Mouse (Mus musculus): ENCODE measurements around the gene Cnot3. TPM values are rescaled to one million over a fixed set of nuclear protein-coding genes. Genes with fewer than 3 reads are reported as not detected.

The Cnot3 gene
- total RNA-seq (2023) = 100 to 1,000 TPM in 1 of 2 experiments, 10 to 100 TPM in 1; 93.9 to 100 TPM

DNA sequence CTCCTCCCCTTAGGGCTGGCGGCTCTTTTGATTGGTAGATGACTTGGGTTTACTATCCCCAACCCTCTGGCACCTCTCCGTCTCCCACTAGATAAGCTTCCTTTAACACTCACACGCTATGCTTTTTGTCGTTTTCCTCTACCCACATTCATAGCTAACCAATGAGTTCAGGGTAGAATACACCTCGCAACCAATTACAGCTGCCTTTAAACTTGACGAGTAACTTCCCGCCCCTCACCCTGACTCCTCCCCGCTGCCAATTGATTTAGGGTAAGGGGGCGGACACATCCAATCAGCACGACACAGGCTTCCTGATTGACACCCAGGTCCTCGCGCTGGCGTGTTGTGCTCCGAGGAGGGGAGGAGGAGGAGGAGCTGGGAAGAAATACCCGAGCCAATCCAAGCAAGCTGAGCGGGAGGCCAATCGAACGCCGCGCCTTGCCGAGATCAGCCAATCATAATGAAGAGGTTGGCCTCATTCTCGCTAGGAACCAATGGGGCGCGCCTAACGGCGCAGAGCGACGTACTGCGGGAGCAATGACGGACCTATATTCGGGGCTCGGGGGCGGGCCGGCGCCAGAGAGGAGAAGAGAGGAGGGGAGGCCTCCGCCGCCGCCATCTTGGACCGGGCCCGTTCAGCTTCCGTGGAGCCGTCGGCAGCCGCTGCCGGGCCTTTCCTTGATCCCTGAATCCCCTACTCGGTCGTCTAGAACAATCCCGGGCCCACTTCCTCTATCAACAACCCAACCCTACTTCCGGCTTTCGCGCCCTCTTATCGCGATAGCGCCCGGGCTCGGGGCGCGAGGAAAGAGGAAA lies at the start of gene Cnot3:
Cnot3 (plus strand) TSS at position 597 of the 816 bp plus-strand sequence.

DNA sequence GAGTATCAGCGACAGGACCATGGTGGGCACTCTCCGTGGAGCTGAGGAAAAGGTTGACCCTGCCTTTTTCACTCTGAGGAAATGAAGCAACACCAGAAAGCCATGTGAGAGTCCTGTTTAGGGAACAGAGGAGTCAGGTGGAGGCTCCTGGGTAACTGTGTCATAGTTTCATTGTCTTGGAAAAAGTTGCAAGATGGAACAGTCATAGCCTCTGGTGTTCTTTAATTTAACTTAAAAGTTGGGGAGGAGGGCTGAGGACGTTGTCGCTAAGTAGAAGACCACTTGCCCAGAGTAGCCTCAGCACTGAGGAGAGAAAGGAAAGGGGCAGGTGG lies 29.0 kb upstream of the Cnot3 start, which contains the start of gene Oscar:
Oscar (minus strand) TSS at position 101 of the 332 bp plus-strand sequence.

DNA sequence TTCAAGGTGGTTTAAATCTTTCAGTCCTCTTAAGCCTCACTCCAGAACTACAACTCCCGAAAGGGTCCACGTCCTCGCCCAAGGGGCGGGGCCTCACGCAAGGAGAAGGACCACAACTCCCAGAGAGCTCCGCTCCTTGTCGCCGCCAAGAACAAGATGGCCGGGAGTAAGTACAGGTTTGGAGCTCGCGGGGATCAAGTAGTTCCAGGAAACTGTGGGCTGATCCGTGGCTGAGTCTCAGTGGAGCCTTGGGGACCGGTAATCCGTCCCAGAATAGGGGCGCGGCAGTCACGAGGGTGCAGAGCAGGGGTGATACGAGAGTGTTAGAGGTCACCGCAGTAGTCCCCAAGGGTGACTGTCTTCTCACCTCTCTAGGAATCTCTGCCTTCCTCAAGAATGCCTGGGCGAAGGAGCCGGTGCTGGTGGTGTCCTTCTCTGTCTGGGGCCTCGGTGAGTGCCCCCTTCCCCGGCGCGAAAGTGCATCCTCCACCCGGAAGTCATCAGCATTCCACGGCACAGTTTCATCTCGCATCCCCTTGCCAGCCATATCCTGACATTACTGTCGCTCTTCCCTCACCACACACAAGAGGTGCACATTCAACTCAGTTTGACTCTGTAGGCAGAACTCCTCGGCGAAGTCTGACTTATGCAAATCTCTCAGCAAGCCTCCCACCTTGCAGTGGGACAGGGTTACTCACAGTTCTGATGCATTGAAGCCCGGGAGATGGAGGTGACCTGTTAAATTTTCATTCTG lies 27.6 kb upstream of the Cnot3 start, which contains the start of gene Ndufa3:
Ndufa3 (plus strand) TSS at position 132 of the 754 bp plus-strand sequence.

GRCm38 (mm10) chr7:3629543-3630477 lies 15.3 kb upstream of the Cnot3 start, which contains the start of the genes Tfpt and Prpf31:
Gene Tfpt (minus strand): TSS chr7:3629929.
Gene Prpf31 (plus strand): TSS chr7:3629985.

GRCm38 (mm10) chr7:3665215-3666114 lies 20.4 kb downstream of the Cnot3 start, which contains the start of gene Leng1:
Gene Leng1 (minus strand): TSS chr7:3665840.

DNA sequence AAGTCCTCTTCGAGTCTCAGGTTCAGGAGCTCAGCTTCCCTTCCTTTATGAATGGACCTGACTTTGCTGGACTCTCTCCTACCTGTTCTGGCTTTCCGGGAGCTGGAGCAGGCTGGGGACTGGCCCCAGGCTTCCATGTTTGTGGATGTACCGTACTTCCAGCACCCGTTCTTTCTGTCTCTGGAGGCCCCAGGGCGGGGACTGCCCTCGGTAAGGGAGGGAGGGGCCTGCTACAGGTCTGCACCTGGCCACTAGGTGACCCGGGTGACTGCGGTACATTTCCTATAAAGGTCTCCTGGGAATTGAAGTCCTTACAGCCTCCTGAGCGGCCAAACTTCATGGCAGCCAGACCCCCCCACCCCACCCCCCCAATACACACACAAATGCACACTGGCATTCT lies 32.3 kb downstream of the Cnot3 start, which contains the start of gene Tmc4:
Tmc4 (minus strand) TSS at position 212 of the 400 bp plus-strand sequence.

GRCm38 (mm10) chr7:3692382-3692986 lies 47.4 kb downstream of the Cnot3 start, which contains the start of gene Tsen34:
Gene Tsen34 (plus strand): TSS chr7:3692863.

GRCm38 (mm10) chr7:3692987-3693808 lies 48.1 kb downstream of the Cnot3 start, which contains the start of gene Mboat7:
Gene Mboat7 (minus strand): TSS chr7:3693523.

GRCm38 (mm10) chr7:3703879-3704441 lies 58.9 kb downstream of the Cnot3 start, which contains the start of gene Rps9:
Gene Rps9 (plus strand): TSS chr7:3703993.

Other genes starting within 250 kb of the Cnot3 start
- under 1 TPM in 1 of 2 experiments, not detected in 1; 0.43 TPM for gene Cacng6, start 221.1 kb upstream of the Cnot3 start, total RNA-seq (2023)
- gene Tarm1, start 142.6 kb upstream of the Cnot3 start, total RNA-seq (2023) = 1 to 10 TPM; 3.9 to 9.3 TPM
- gene Oscar, start 29.1 kb upstream of the Cnot3 start, total RNA-seq (2023) = not detected
- gene Ndufa3, start 27.9 kb upstream of the Cnot3 start, total RNA-seq (2023) = 100 to 1,000 TPM; 329 to 362 TPM
- 10 to 100 TPM; 21.3 to 26.8 TPM for gene Tfpt, start 15.3 kb upstream of the Cnot3 start, total RNA-seq (2023)
- 10 to 100 TPM; 30.8 to 31.8 TPM for gene Prpf31, start 15.3 kb upstream of the Cnot3 start, total RNA-seq (2023)
- gene Leng1, start 20.6 kb downstream of the Cnot3 start, total RNA-seq (2023) = 1 to 10 TPM; 6.4 to 9.4 TPM
- 1 to 10 TPM; 6.4 to 6.8 TPM for gene Tmc4, start 32.3 kb downstream of the Cnot3 start, total RNA-seq (2023)
- 10 to 100 TPM; 35.3 to 42.7 TPM for gene Tsen34, start 47.6 kb downstream of the Cnot3 start, total RNA-seq (2023)
- 100 to 1,000 TPM; 103 to 105 TPM for gene Mboat7, start 48.3 kb downstream of the Cnot3 start, total RNA-seq (2023)
- 1,000 to 10,000 TPM; 1,985 to 2,114 TPM for gene Rps9, start 58.7 kb downstream of the Cnot3 start, total RNA-seq (2023)
- gene Pirb, start 75.1 kb downstream of the Cnot3 start, total RNA-seq (2023) = 100 to 1,000 TPM; 343 to 375 TPM
- gene Gm15448, start 180.4 kb downstream of the Cnot3 start, total RNA-seq (2023) = 10 to 100 TPM; 70.0 to 75.3 TPM
- 100 to 1,000 TPM in 1 of 2 experiments, 10 to 100 TPM in 1; 87.0 to 101 TPM for gene Pira2, start 199.8 kb downstream of the Cnot3 start, total RNA-seq (2023)